Mouse (Mus musculus) bone marrow macrophage, adult 2 months (primary cell): ENCODE data around the gene Rassf3. TPM values are rescaled to one million over a fixed set of nuclear protein-coding genes. Genes with fewer than 3 reads are reported as not detected.

Experiments
- H3K27ac ChIP-seq: 2 replicates; pipeline ENCODE4 v1.5.1; 2012; ENCODE audit warnings: low read depth, low read length; ENCODE audit not compliant: insufficient read depth
- H3K4me1 ChIP-seq: 2 replicates; pipeline ENCODE4 v1.6.1; 2012; ENCODE audit warnings: low read length; ENCODE audit not compliant: control insufficient read depth, insufficient read depth
- H3K4me3 ChIP-seq: 2 replicates; pipeline ENCODE4 v1.5.1; 2012; ENCODE audit warnings: mild to moderate bottlenecking, low read length, moderate library complexity; ENCODE audit not compliant: insufficient read depth
- CTCF ChIP-seq: IDR thresholded peaks from 2 replicates; pipeline ENCODE4 v1.5.1; 2012; ENCODE audit warnings: low read depth, mild to moderate bottlenecking, low read length, moderate library complexity
- POLR2A ChIP-seq: IDR thresholded peaks from 2 replicates; pipeline ENCODE4 v1.6.1; 2012; ENCODE audit warnings: mild to moderate bottlenecking, low read depth, low read length, borderline replicate concordance
- polyA plus RNA-seq: library from polyadenylated mRNA; stranded (reverse); fragments of >200 nt; gene quantifications from 2 replicates; pipeline ENCODE4 v1.2.4, GENCODE M21; 2012; ENCODE audit not compliant: missing spikeins, insufficient read depth, insufficient read length

Rassf3 gene
- polyA plus RNA-seq, result 59.8 and 65.1 TPM in 2 replicates

DNA sequence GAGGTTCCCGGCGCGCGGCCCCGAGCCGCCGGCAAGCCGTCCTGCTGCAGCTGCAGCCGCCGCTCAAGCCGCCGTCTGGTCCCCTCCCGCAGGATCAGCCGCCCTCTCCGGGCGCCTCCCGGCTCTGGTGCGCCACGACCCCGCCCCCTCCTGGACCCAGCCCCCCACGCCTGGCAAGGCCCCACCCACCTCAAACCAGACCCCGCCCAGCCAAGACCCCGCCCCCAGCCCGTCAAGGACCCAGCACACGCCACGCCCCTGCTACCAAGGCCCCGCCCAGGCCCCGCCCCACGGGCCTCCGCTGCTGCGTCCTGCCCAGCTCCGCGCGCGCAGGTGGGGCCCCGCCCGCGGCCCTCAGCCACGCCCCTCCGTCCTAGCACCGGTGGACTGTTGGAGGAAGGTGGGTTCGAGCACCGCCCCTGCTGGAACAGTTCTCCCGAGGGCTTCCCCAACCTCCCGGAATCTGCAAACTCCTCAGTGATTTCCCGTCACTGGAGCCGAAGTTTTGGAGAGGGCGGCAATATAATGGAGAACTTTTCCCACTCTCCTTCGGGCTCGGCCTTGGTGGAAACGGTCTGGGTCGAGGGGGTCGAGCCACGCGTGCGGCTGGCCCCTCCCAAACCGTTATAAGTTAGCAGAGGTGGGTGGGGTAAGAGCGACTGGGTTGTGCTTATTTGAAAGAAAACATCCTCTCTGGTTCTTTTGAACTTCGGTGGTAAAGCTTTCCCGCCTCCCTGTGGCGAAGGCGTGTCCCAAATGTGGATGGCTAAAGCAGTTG, at the start of gene Rassf3:
Gene Rassf3 (minus strand): TSS at position 158 of the 778 bp plus-strand sequence.
- Histone ChIP-seq H3K27ac (peak within 1 kb of the TSS; percentile 93), H3K4me1 (peaks cover 17% of the 10 kb centered on the region), H3K4me3 (peak within 1 kb of the TSS; percentile 100)
- 0 out of 2 replicates have a peak, but pooled peaks have one; percentile 69 for TF ChIP-seq POLR2A
- no peak for TF ChIP-seq CTCF

DNA sequence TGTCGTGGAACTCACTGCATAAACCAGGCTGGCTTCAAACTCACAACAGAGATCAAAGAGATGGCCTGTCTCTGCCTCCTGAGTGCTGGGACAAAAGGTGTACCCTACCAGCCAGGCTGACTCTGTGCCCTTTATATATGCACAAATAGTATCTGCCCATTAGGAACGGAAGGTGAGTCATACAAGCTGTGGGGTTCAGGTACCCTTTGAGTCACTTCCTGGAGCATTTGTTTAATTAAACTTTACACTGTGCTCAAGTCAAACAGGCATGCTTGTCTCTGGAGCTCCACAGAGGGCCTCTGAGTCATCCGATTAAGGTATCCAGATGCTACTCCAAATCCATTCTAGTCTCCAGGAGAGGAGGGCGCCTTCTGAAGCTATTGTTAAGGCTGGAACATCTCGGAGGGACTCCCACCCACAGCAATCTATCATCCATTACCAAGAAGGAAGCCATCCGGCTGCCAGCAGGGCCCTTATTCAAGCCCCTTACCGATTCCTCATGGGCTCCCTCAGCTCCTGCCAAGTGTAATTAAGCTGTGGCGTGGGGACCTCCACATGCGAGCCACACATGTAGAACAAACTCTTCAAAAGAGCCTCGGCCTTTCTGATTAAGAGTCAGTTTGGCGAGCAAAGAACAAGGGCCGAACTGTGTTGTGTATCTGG, 44.9 kb upstream of the Rassf3 start:
- TF ChIP-seq CTCF (no peak), POLR2A (no peak)
- H3K27ac ChIP-seq, result no peak overlapping the region
- no peak overlapping the region for H3K4me3 ChIP-seq
- H3K4me1 ChIP-seq, result peaks cover 4% of the 10 kb centered on the region

DNA sequence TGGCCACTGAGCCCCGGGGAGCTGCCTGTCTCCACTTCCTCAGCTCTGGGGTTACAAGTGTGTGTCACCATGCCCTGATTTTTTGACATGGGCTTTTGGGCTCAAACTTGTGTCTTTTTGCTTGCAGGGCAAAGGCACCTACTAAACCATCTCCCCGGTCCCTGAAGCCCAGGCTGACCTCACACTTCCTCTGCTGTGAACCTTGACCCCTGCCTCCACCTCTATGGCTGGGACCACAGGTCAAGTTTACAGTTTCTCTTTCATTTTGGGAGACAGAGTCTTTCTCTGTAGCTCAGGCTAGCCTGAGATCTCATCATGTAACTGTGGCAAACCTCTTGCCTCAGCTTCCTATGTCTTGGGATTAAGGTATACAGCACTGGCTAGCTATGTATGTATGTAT, 43.6 kb upstream of the Rassf3 start:
- no peak for TF ChIP-seq POLR2A
- TF ChIP-seq CTCF, result no peak
- peaks cover 7% of the 10 kb centered on the region for H3K4me1 ChIP-seq

DNA sequence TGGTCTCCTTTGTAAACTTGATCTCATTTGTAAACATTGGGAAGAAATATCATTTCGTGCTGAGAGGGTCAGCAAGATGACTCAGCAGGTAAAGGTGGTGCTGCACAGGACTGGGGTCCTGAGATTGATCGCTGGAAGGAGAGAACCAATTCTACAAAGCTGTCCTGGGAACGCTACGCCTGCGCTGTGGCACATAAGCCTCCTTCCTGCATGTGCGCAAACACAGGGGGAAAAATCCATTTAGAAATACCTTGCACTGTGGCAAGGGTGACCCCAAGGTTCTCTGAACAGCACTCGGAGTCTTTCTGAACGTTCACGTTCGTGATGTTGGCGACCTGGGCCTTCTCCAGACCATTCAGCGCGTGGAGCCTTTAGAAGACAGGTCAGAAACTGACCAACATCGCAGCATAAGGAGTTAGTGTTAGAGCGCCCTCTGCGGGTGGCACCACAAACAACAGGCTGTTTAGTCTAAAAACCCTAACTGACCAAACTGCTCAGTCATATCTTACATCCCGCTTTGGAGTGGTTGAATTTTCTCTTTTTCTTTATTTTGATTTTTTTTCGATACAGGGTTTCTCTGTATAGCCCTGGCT, 40.0 kb upstream of the Rassf3 start:
- TF ChIP-seq POLR2A (no peak), CTCF (peak; percentile 61)
- peaks cover 7% of the 10 kb centered on the region for H3K4me1 ChIP-seq
- no peak overlapping the region for H3K27ac ChIP-seq
- H3K4me3 ChIP-seq, result no peak overlapping the region

More for the DNA sequence above, 43.6 kb upstream of the Rassf3 start:
- Histone ChIP-seq H3K4me3 (no peak overlapping the region), H3K27ac (no peak overlapping the region)

DNA sequence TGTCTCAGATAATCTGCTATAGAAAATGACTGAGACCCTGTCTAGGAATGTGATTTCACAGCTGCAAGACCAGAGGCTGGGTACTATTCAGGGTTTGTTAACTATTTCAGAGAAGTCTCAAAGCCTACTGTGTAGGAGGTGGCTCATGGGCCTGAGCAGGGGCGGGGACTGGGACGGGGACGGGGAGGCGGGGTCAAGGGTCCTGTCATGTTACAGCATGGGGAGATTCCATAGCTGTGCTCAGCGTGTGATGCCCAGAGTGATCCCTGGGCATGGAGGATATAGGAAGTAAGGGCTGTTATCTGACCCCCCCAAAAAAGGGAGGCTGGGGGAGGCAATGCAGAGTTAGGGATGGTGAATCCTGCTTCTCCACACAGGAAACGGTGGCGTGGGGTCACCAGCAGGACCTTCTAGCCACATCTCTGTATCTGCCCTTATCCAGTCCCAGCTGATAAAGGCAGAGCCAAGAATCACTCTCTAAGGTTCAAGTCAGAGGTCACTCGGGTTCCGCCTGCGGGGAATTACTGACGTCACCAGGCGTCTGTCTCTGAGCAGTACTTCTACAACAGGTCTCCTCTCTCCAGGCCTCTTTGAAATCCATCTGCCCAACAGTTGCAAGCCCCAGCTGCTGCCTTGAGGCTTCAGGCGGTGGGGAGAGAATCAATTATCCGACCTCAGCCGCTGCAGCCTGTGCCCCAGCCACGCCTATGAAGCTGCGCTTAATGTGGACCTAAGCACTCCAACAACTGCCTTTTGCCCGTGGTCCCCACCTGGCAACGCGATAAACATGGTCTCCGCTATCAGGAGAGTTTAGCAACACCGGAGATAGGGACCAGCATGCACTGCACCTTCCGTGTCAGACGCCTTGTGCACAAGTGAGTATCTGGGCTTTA, 33.9 kb upstream of the Rassf3 start:
- H3K4me3 ChIP-seq, result no peak overlapping the region
- no peak overlapping the region for H3K27ac ChIP-seq
- no peak for TF ChIP-seq POLR2A
- TF ChIP-seq CTCF, result no peak
- H3K4me1 ChIP-seq, result peaks cover 14% of the 10 kb centered on the region

DNA sequence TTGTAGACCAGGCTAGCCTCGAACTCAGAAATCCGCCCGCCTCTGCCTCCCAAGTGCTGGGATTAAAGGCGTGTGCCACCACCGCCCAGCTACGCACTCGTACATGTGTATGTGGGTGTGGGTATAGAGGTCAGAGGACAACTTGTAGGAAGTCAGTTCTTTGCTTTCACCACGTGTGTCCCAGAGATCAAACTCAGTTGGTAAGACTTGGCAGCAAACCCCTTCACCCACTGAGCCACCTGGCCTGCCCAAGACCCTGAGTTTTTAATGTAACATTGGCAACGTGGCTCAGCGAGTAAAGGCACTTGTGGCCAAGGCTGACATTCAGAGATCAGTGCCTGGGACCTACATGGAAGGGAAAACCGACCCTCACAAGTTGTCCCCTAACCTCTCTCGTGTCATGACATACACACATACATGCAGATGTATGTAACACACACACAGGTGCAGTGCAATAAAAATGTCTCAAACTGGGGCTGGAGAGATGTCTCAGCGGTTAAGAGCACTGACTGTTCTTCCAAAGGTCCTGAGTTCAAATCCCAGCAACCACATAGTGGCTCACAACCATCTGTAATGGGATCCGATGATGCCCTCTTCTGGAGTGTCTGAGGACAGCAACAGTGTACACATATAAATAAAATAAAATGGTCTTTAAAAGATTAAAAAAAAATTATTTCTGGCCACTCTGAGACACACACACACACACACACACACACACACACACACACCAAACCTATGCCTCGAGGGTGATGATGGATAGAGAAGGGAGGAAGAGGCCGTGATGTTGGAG, 31.8 kb upstream of the Rassf3 start:
- Histone ChIP-seq H3K4me1 (peaks cover 14% of the 10 kb centered on the region), H3K4me3 (no peak overlapping the region), H3K27ac (no peak overlapping the region)
- TF ChIP-seq POLR2A (no peak), CTCF (no peak)

DNA sequence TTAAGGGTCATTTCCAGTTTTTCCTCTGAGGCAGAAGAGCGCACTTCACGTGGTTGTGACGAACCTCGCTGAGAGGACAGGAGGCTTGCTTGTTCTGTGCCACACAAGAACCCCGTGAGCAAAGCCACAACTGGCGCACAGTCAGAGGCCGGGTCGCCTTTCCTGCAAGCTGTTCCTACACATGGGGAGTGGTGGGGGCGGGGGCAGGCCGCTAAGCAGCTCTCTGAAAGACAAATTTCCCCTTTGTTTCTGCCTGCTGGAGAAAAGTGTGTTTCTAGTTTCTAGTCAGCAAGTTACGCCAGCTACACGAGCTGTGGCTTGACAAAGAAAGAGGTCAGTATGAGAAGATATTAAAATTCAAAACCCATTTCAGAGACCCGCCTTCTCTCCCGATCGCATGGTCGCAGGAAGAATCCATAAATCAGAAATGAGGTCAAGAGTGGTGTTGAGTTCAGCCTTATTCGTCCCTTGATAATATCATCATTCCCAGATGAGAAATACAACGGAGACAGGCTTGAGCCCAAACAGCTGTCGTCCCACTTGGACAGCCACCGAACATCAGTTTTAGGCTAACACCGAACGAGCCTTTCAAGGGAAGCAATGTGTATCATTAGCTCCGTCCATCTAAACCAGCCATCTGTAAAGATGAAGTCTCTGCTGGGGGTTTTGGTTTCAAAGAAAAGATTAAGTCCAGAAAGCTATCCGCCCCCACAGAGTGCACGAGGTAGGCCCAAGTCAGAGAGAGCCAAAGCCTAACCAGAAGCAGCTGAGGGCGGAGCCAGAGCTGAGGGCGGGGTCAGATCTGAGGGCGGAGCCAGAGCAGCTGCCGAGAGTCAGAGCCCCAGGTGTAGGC, 30.8 kb upstream of the Rassf3 start:
- TF ChIP-seq CTCF, result no peak
- TF ChIP-seq POLR2A, result no peak
- H3K4me3 ChIP-seq, result no peak overlapping the region
- H3K4me1 ChIP-seq, result peaks cover 14% of the 10 kb centered on the region
- H3K27ac ChIP-seq, result peak overlapping the region; percentile 83

DNA sequence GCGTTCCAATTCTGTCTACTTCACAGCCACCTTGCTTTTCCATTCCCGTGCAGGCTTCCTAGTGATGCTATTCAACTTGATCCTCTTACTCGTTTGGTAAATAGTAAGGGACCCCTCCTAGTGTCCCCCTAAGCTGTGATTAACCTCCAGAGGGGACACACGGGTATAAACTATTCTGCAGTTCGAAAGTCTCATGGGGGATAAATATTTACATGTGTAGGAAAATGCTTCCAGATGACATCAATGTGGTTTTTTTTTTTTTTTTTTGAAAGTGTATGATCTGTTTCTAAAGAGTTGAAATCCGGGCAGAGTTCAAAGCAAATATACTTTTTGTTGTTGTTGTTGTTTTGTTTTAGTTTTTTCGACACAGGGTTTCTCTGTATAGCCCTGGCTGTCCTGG, 29.8 kb upstream of the Rassf3 start:
- Histone ChIP-seq H3K4me1 (peaks cover 21% of the 10 kb centered on the region), H3K27ac (no peak overlapping the region), H3K4me3 (no peak overlapping the region)
- TF ChIP-seq POLR2A (no peak), CTCF (no peak)
